Mouse (Mus musculus) neural tube, embryonic 12.5 days (tissue): ENCODE measurements around the gene Cpm. TPM values are rescaled to one million over a fixed set of nuclear protein-coding genes. Genes with fewer than 3 reads are reported as not detected.

Experiments
- ATAC-seq: fragments of 200-750 bp; cut with Nextera tagmentation; 2 replicates; pipeline ENCODE4 v1.8.0; 2017; ENCODE audit warnings: low read depth, mild to moderate bottlenecking, moderate TSS enrichment, moderate library complexity; ENCODE audit not compliant: low FRiP score
- H3K27ac ChIP-seq: fragments of 300-500 bp; sonication (generic); 2 replicates; pipeline ENCODE4 v1.5.1; 2016
- H3K27me3 ChIP-seq: fragments of 300-500 bp; sonication (generic); replicated peaks from 2 replicates; pipeline ENCODE4 v1.6.1; 2016; ENCODE audit warnings: mild to moderate bottlenecking
- H3K36me3 ChIP-seq: fragments of 300-500 bp; sonication (generic); 2 replicates; pipeline ENCODE4 v1.6.1; 2016; ENCODE audit warnings: mild to moderate bottlenecking
- H3K4me1 ChIP-seq: fragments of 300-500 bp; sonication (generic); 2 replicates; pipeline ENCODE4 v1.6.1; 2016
- H3K4me2 ChIP-seq: fragments of 300-500 bp; sonication (generic); replicated peaks from 2 replicates; pipeline ENCODE4 v1.6.1; 2016; ENCODE audit warnings: mild to moderate bottlenecking
- H3K4me3 ChIP-seq: fragments of 300-500 bp; sonication (generic); 2 replicates; pipeline ENCODE4 v1.5.1; 2016
- H3K9ac ChIP-seq: fragments of 300-500 bp; sonication (generic); 2 replicates; pipeline ENCODE4 v1.6.1; 2016; ENCODE audit warnings: mild to moderate bottlenecking
- H3K9me3 ChIP-seq: fragments of 300-500 bp; sonication (generic); 2 replicates; pipeline ENCODE4 v1.6.1; 2016; ENCODE audit warnings: mild to moderate bottlenecking
- WGBS: fragments of 180-500 bp; shearing (Covaris S2); methylation state at CpG from one replicate; pipeline ENCODE4 v1.1.7; 2016; 5-methylcytosine and 5-hydroxymethylcytosine counted together
- polyA plus RNA-seq: library from polyadenylated mRNA; unstranded; fragments of >200 nt; fragmentation: Nextera tagmentation; extraction: Ambion mirVana; gene quantifications from 2 replicates; pipeline ENCODE4 v1.2.1, GENCODE M21; 2016

Gene Cpm
- polyA plus RNA-seq, 1 experiment from 2014 or later: 10.0 TPM

DNA sequence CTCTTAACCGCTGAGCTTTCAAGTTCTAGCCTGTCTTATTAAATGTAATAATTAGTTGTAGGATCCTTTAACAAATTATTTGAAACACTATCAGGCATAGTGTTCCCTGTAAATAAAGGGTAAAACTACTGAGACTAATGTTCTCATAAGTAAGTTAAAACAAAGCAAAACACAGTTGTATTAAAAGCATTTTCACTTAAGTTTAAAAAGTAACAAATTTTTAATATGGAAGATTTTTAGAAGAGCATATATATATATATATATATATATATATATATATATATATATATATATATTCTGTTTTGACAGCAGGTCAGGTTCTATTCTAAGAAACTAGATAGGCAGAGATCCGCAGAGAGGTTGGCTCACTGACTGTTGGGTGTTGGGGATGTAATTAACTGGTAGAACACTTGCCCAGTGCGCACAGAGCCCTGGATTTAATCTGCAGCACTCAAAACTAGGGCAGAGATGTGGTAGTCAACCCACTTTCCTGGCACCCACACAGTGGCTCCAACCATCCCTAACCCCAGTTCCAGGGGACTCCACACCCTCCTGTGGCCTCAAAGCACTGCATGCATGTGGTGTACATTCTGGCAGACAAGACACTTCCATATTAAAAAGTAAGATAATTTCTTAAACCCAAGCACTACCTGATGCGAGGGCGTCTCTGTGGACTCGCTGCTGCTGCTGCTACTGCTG lies 65.1 kb downstream of the Cpm start:
- H3K36me3 ChIP-seq: peaks cover 88% of the 10 kb centered on the region
- ATAC-seq: no peak
- H3K27me3 ChIP-seq: no peaks in the 10 kb centered on the region
- no peaks in the 10 kb centered on the region for H3K9me3 ChIP-seq
- H3K27ac ChIP-seq: no peak overlapping the region
- H3K4me3 ChIP-seq: no peak overlapping the region
- no peak overlapping the region for H3K9ac ChIP-seq
- H3K4me2 ChIP-seq: no peak overlapping the region
- no peaks in the 10 kb centered on the region for H3K4me1 ChIP-seq
- 93% methylated on average over 6 of the region's 6 CpGs for WGBS

DNA sequence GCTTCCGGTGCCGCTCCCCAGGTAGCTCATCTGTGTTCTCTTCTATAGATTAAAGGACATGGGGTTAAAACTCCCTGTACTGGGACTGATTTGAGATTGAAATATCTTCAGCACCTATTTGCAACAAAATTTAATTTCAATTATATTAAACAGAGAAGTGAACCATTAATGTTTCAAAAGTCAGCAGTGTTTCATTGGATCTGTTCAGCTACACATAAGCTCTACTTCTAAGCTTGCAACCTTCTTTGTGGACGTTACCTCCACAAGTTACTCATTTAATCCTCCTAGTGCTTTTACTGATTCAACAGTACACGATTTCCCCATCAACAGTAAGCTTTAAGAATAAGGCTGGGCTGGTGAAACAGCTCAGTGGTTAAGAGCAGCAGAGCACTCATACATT lies 65.7 kb downstream of the Cpm start:
- ATAC-seq: no peak
- H3K27ac ChIP-seq: no peak overlapping the region
- peaks cover 90% of the 10 kb centered on the region for H3K36me3 ChIP-seq
- H3K9ac ChIP-seq: no peak overlapping the region
- no peaks in the 10 kb centered on the region for H3K27me3 ChIP-seq
- no peaks in the 10 kb centered on the region for H3K9me3 ChIP-seq
- 92% methylated on average over 4 of the region's 4 CpGs for WGBS
- no peak overlapping the region for H3K4me2 ChIP-seq
- H3K4me3 ChIP-seq: no peak overlapping the region
- H3K4me1 ChIP-seq: no peaks in the 10 kb centered on the region

DNA sequence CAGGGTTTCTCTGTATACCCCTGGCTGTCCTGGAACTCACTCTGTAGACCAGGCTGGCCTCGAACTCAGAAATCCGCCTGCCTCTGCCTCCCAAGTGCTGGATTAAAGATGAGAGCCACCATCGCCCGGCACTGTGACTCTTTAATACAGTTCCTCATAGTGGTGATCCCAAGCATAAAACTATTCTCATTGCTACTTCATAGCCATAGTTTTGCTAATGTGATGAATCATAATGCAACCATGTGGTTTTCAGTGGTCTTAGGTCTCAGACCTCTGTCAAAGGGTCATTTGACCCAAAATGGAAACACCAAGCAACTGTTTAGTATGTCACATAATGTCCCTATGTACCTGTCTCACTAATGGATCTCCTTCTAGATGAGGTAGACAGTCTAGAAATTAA lies 66.3 kb downstream of the Cpm start:
- no peaks in the 10 kb centered on the region for H3K4me1 ChIP-seq
- H3K4me3 ChIP-seq: no peak overlapping the region
- H3K36me3 ChIP-seq: peaks cover 90% of the 10 kb centered on the region
- no peaks in the 10 kb centered on the region for H3K27me3 ChIP-seq
- H3K27ac ChIP-seq: no peak overlapping the region
- no peak for ATAC-seq
- no peaks in the 10 kb centered on the region for H3K9me3 ChIP-seq
- no peak overlapping the region for H3K9ac ChIP-seq
- 95% methylated on average over 4 of the region's 4 CpGs for WGBS
- no peak overlapping the region for H3K4me2 ChIP-seq

DNA sequence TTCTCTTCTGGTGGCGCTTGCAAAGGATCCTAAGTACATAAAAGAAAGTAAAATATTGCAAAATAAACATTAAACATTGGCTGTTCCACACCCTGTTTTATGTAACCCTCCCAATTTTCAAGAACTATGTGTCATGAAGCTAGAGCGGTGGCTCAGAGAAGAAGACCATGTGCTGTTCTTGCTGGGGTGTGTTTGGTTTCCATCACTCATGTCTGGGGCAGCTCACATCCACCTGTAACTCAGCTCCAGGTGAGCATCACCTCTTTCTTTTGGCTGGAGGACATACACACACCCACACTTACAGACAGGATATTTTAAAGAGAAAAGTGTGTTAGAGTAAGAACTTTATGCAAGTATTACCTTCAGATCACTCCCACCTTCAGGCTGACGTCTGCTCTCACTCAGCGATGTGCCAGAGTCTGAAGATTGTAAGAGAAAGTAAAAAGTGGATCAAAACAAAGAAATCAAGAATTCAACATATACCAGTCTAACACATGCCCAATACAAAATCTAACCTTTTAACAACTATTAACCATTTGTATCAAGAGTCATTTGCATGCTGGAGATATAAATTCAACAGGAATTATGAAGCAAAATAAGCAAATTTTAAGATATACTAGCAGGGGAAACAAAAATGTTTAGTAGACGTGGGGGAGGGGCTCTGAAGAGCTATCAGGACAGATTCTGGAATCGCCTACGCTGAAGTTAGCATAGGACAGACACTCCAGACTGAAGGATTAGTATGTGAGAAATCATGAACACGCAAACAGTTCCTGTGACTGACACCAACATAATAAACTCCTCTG lies 66.9 kb downstream of the Cpm start:
- Histone ChIP-seq H3K9me3 (no peaks in the 10 kb centered on the region), H3K4me2 (no peak overlapping the region), H3K9ac (no peak overlapping the region), H3K4me3 (no peak overlapping the region), H3K27ac (no peak overlapping the region), H3K27me3 (no peaks in the 10 kb centered on the region), H3K36me3 (peaks cover 90% of the 10 kb centered on the region), H3K4me1 (no peaks in the 10 kb centered on the region)
- no peak for ATAC-seq
- WGBS: 93% methylated on average over 8 of the region's 8 CpGs

DNA sequence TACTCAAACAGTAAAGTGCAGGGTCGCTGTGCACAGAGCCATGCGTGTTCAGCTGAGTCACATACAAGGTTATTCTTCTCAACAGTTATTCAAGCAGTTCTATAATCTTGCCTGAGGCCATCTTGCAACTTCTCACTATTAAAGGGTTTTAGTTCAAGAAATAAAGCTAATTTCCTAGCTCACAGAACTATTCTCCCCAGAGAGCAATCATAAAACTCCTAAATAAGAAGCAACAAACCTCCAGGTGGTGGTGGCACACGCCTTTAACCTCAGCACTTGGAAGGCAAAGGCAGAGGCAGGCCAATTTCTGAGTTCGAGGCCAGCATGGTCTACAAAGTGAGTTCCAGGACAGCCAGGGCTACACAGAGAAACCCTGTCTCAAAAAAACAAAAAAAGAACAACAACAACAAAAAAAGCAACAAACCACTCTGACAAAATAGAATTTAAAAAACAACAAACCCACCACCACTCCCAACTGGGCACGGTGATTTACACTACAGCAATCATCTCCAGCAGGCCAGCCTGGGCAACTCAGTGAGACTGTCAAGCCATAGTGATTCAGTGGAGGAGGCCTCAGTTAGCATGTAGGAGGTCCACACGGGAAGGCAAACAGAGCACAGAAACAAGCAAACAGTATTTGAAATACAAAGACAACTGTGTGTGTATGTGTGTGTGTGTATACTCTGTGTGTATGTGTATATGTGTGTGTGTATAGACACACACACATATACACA lies 67.7 kb downstream of the Cpm start:
- Histone ChIP-seq H3K36me3 (peaks cover 90% of the 10 kb centered on the region), H3K27ac (no peak overlapping the region), H3K4me2 (no peak overlapping the region), H3K4me1 (no peaks in the 10 kb centered on the region), H3K9ac (no peak overlapping the region), H3K27me3 (no peaks in the 10 kb centered on the region), H3K4me3 (no peak overlapping the region), H3K9me3 (no peaks in the 10 kb centered on the region)
- WGBS: 93% methylated on average over 6 of the region's 6 CpGs
- no peak for ATAC-seq

DNA sequence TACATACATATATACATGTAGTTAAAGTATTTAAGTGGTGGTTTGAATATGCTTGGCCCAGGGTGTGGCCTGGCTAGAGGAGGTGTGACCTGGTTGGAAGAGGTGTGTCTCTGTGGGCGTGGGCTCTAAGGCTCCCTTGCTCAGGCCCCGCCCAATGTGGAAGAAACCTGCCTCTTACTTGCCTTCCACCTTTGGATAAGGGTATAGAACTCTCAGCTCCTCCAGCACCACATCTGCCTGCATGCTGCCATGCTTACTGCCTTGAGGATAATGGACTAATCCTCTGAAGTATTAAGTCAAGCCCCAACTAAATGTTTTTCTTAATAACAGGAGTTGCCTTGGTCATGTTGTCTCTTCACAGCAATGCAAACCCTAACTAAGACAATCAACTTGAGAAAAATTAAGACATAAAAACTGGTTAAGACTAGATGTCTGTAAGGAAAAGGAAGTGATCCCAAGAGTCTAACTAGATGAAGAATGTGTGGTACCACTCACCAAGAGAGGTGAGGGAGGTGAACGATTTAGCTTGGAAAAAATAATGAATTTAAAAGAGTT lies 68.3 kb downstream of the Cpm start:
- H3K4me1 ChIP-seq: no peaks in the 10 kb centered on the region
- 95% methylated on average over 3 of the region's 3 CpGs for WGBS

DNA sequence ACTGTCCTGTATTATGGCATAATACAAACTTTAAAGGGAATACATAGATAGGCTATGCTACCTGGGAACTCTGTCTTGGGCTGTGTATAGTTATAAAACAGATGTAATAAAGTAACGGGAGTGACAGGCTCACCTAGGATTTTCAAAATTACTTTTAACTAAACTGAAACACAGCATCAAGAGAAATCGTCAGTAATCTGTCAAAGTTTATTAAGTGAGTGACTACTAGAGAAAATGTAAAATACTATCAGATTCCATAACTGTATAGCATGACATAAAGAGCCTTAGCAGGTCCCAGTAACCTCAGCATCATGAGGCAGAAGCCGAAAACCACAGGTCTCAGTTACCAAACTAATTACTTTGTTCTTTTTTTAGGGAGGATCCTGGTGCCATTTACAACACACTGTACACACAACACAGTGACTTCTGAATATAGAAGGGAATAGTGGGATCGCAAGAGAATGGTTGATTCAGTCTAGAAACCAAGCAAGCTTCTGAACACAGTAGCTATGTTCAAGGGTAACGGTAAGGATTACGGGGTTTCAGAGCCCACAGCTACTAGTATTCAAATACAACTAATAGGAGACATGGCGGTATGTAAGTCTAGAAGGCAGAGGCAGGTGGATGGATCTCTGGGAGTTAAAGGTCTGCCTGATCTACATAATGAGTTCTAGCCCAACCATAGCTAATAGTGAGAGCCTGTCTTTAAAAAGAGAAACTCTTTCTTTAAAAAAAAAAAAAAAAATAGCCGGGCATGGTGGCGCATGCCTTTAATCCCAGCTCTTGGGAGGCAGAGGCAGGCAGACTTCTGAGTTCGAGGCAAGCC lies 69.2 kb downstream of the Cpm start:
- H3K36me3 ChIP-seq: peaks cover 93% of the 10 kb centered on the region
- H3K9ac ChIP-seq: no peak overlapping the region
- WGBS: 97% methylated on average over 10 of the region's 10 CpGs
- H3K9me3 ChIP-seq: no peaks in the 10 kb centered on the region
- H3K4me2 ChIP-seq: no peak overlapping the region
- no peaks in the 10 kb centered on the region for H3K27me3 ChIP-seq
- H3K4me1 ChIP-seq: no peaks in the 10 kb centered on the region
- ATAC-seq: no peak
- no peak overlapping the region for H3K27ac ChIP-seq
- no peak overlapping the region for H3K4me3 ChIP-seq

More for the DNA sequence above, 68.3 kb downstream of the Cpm start:
- no peak overlapping the region for H3K27ac ChIP-seq
- no peak overlapping the region for H3K4me3 ChIP-seq
- H3K4me2 ChIP-seq: no peak overlapping the region
- no peaks in the 10 kb centered on the region for H3K27me3 ChIP-seq
- no peaks in the 10 kb centered on the region for H3K9me3 ChIP-seq
- H3K9ac ChIP-seq: no peak overlapping the region
- H3K36me3 ChIP-seq: peaks cover 89% of the 10 kb centered on the region
- ATAC-seq: no peak

DNA sequence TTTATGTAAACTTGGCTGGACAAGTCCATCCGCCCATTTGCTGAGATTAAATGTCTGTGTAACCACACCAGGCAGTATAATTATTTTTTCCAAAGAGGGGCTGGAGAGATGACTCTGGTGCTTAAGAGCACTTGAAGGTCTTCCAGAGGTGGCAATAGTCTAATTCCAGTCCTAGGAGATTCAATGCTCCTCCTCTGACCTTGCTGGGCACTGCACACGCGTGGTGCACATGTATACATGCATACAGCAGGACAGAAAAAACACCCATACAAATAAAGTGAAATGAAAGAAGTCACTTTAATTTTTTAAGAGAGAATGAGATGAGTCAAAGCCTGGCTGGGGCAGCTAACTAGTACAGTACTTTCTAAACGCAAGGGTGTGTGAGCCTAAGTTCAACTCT lies 70.6 kb downstream of the Cpm start:
- Histone ChIP-seq H3K4me3 (no peak overlapping the region), H3K36me3 (peaks cover 94% of the 10 kb centered on the region), H3K9ac (no peak overlapping the region), H3K4me2 (no peak overlapping the region), H3K4me1 (no peaks in the 10 kb centered on the region), H3K9me3 (no peaks in the 10 kb centered on the region), H3K27me3 (no peaks in the 10 kb centered on the region), H3K27ac (no peak overlapping the region)
- ATAC-seq: no peak
- 92% methylated on average over 4 of the region's 4 CpGs for WGBS

DNA sequence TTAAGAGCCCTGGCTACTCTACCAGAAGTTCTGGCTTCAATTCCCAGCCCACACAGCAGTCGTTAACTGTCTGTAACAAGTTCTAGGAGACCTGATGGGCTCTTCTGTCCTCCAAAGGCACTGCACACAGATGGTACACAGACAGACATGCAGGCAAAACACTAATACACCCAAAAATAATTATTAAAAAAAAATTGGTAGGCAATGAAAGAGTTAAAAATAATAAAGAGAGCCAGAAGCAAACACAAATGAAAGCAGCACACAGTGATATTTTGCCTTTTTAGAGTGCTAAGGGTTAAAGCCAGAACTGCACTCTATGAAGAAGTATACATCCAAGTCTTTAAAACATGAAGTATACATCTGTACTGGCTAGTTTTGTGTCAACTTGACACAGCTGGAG lies 71.2 kb downstream of the Cpm start:
- H3K27me3 ChIP-seq: no peaks in the 10 kb centered on the region
- no peaks in the 10 kb centered on the region for H3K4me1 ChIP-seq
- 88% methylated on average over 1 of the region's 1 CpGs for WGBS
- no peak overlapping the region for H3K27ac ChIP-seq
- H3K9me3 ChIP-seq: no peaks in the 10 kb centered on the region
- H3K4me3 ChIP-seq: no peak overlapping the region
- peaks cover 94% of the 10 kb centered on the region for H3K36me3 ChIP-seq
- no peak for ATAC-seq
- H3K9ac ChIP-seq: no peak overlapping the region
- H3K4me2 ChIP-seq: no peak overlapping the region

DNA sequence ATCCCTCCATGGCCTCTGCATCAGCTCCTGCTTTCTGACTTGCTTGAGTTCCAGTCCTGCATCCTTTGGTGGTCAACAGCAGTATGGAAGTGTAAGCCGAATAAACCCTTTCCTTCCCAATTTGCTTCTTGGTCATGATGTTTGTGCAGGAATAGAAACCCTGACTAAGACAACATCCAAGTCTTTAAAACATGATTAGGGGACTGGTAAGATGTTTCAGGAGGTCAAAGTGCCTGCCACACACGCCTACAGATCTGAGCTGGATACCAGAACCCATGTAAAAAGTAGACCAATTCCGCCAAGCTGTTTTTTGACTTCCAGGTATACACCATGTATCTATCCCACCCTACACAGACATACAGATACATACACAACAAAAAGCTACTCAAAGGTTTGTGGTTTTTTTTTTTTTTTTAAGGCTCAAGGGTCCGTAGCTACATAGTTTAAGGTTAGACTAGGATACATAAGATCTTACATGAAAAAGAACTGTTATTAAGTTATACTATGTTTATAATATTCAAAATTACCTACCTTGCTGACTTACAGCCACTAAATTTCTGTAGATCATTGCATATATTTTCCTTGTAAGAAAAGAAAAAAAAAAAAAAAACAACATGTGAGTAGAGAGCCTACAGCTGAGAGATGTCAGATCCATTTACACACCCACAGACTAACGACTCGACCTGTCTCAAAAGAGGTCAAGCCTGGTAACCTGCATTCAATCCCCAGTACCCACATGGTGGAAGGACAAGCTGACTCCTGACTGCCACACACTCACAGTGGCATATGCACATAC lies 71.9 kb downstream of the Cpm start:
- Histone ChIP-seq H3K9me3 (no peaks in the 10 kb centered on the region), H3K9ac (no peak overlapping the region), H3K4me3 (no peak overlapping the region), H3K36me3 (peaks cover 90% of the 10 kb centered on the region), H3K27ac (no peak overlapping the region), H3K27me3 (no peaks in the 10 kb centered on the region), H3K4me1 (no peaks in the 10 kb centered on the region), H3K4me2 (no peak overlapping the region)
- no peak for ATAC-seq
- WGBS: 91% methylated on average over 6 of the region's 6 CpGs
